Mouse (Mus musculus) gonadal fat pad, adult 2 months (tissue): ENCODE measurements around the gene Ier5. TPM values are rescaled to one million over a fixed set of nuclear protein-coding genes. Genes with fewer than 3 reads are reported as not detected.

Source experiments
- DNase-seq: peaks from one replicate; pipeline ENCODE4 v3.0.0-alpha.2; 2012; ENCODE audit warnings: low read depth
- polyA plus RNA-seq: library from polyadenylated mRNA; depleted of rRNA; stranded (reverse); fragments of >200 nt; gene quantifications from 2 replicates; pipeline ENCODE4 v1.2.3, GENCODE M21; 2012

Ier5 gene
- polyA plus RNA-seq, 1 experiment = 8.9 TPM

- DNase-seq = no peak
Observed at GRCm38 (mm10) chr1:155098486-155099279, 753 bp downstream of the Ier5 start.

GRCm38 (mm10) chr1:155097931-155098485 lies 1.4 kb downstream of the Ier5 start:
- DNase-seq = no peak

GRCm38 (mm10) chr1:155097354-155097753 lies 2.1 kb downstream of the Ier5 start:
- no peak for DNase-seq

GRCm38 (mm10) chr1:155096620-155097261 lies 2.7 kb downstream of the Ier5 start:
- DNase-seq = no peak

GRCm38 (mm10) chr1:155093971-155094707 lies 5.3 kb downstream of the Ier5 start:
- DNase-seq = no peak

- DNase-seq = no peak
Observed at GRCm38 (mm10) chr1:155093145-155093791, 6.2 kb downstream of the Ier5 start.

- no peak for DNase-seq
Observed at GRCm38 (mm10) chr1:155091842-155092800, 7.3 kb downstream of the Ier5 start.

- DNase-seq = no peak
Observed at GRCm38 (mm10) chr1:155091374-155091841, 8.0 kb downstream of the Ier5 start.

GRCm38 (mm10) chr1:155090736-155091135 lies 8.7 kb downstream of the Ier5 start:
- DNase-seq = no peak

GRCm38 (mm10) chr1:155090327-155090726 lies 9.1 kb downstream of the Ier5 start:
- DNase-seq = no peak

GRCm38 (mm10) chr1:155088847-155089603 lies 10.4 kb downstream of the Ier5 start:
- no peak for DNase-seq

GRCm38 (mm10) chr1:155088046-155088445 lies 11.4 kb downstream of the Ier5 start:
- no peak for DNase-seq

GRCm38 (mm10) chr1:155086893-155087292 lies 12.5 kb downstream of the Ier5 start:
- DNase-seq = no peak

- DNase-seq = no peak
Observed at GRCm38 (mm10) chr1:155086416-155086815, 13.0 kb downstream of the Ier5 start.

- no peak for DNase-seq
Observed at GRCm38 (mm10) chr1:155084839-155085238, 14.6 kb downstream of the Ier5 start.

GRCm38 (mm10) chr1:155083271-155084265 lies 15.9 kb downstream of the Ier5 start:
- DNase-seq = no peak

GRCm38 (mm10) chr1:155082965-155083268 lies 16.5 kb downstream of the Ier5 start:
- DNase-seq = no peak

GRCm38 (mm10) chr1:155082158-155082964 lies 17.1 kb downstream of the Ier5 start:
- DNase-seq = no peak
